Mouse (Mus musculus): ENCODE measurements around the gene Fgd6.

The Fgd6 gene

GRCm38 (mm10) chr10:94093534-94093933, 57.7 kb downstream of the Fgd6 start:
- DNase-seq (ENCODE audit: extremely low read depth, low read depth, low spot score): no peak

- no peak for DNase-seq (ENCODE audit: extremely low read depth, low read depth, low spot score)
Measured at GRCm38 (mm10) chr10:94095743-94096465, 60.1 kb downstream of the Fgd6 start.

- no peak for DNase-seq (ENCODE audit: extremely low read depth, low read depth, low spot score)
Measured at GRCm38 (mm10) chr10:94097081-94097845, 61.5 kb downstream of the Fgd6 start.

- peak; percentile 96 for DNase-seq (ENCODE audit: extremely low read depth, low read depth, low spot score)
Measured at GRCm38 (mm10) chr10:94098100-94098499, 62.3 kb downstream of the Fgd6 start.

DNA sequence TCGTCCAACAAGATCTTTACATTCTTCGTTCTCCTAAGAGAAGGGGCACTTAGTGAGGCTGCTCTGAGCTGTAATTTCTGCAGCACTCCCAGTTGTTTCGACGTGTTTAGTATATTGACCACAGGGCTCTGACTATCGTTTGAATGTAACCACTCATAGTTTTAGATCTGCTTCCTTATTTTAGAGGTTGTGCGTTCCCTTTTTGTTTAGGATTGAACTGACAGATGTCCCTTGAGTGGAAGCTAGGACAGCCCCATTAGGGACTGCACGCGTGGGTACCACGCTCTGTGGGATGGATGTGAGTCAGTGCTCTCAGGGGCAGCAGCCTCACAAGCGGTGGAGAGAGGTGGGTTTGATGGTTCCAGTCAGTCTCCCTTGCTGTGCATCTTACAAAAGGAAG, 69.7 kb downstream of the Fgd6 start:
- DNase-seq (ENCODE audit: extremely low read depth, low read depth, low spot score): no peak

- peak; percentile 67 for DNase-seq (ENCODE audit: extremely low read depth, low read depth, low spot score)
Measured at GRCm38 (mm10) chr10:94107168-94107567, 71.4 kb downstream of the Fgd6 start.

DNA sequence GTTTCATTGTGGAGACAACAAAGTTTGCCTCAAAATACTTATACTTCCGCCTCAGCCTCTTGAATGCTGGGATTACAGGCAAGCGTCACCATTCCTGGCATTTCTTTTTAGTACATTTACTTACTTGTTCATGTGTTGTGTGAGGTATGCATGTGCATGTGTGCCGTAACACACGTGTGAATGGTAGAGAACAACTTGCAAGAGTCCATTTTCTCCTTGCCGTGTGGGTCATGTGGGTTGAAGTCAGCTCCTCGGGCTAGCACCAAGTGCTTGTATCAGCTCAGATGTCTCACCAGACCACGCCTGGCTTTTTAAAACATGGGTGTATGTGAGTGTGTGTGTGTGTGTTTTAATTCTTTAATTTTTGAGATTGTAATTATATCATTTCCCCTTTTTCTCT, 71.8 kb downstream of the Fgd6 start:
- DNase-seq (ENCODE audit: extremely low read depth, low read depth, low spot score): no peak

DNA sequence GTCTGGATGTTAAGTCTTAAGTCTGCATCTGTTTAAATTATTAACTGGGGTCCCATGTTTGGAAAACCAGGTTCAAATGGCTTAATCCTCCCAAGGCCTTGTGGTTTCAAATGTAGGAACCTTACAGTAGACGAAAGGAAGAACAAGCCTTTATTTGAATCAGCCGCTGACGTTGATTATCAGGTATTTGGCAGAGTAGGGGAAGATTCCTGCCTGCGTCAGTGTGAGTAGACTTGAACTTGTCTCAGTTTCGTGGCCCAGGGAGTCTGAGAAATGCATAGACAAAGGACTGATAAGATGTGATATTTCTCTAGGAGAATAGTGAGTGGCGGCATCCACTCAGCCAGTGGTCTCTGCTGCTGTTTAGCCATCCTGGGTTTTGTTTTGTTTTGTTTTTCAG, 73.0 kb downstream of the Fgd6 start:
- DNase-seq (ENCODE audit: extremely low read depth, low read depth, low spot score): no peak

DNA sequence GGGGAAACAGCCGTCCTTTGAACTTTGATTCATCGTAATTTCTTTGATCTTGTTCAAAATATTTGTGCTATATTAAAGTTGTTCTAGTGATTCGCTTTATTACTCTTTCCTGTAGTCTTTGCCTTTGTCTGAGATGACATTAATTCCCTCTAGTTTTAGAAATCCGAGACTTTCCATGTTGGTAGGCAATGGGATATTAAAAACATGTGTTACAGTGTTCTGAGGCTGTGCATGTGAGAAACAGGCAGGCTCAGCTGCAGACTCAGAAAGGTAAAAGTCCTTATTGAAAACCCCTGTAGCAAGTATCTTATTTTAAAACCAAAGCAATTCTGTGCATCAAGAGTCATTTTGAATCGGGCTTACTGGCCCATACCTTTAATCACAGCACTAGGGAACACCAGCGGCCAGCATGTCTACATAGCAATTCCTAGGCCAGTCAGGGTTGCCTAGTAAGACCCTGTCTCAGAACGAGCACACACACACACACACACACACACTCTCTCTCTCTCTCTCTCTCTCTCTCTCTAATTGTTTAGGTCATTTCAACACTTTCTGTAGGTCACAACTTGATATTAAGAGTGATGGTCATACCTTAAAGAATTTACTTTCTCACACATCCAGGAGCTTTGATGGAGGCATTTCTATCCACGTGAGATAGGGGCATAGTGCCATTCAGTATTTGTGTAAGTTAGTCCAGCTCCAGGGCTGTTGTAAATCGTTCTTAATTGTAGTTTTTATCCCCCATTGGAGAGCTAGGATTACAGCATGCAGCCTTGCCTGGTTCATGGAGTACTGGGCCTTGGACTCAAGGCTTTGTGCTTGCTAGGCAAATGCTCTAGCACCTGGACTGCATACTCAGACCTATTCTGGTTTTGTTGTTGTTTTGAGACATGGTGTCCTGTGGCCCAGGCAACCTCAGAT, 75.3 kb downstream of the Fgd6 start:
- no peak for DNase-seq (ENCODE audit: extremely low read depth, low read depth, low spot score)

DNA sequence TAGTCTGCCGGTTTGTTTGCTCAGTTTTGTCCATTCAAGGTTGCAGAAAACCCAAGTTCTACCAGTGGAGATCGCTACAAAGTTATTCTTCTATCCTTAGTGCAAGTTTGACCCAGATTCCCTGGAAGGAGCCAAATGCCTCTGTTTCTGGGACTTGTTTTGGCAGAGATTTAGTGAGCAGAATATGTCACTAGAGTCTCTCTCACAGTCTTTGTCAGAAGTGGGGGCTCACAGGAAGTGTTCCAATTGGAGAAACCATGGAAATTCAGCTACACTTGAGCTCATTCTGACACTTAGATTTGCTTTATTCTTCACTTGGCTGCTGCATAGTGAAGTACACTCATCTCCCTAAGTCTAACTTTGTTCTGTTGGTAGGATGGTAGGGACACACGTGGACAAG, 76.4 kb downstream of the Fgd6 start:
- DNase-seq (ENCODE audit: extremely low read depth, low read depth, low spot score): no peak

GRCm38 (mm10) chr10:94115893-94116599, 80.2 kb downstream of the Fgd6 start:
- no peak for DNase-seq (ENCODE audit: extremely low read depth, low read depth, low spot score)

DNA sequence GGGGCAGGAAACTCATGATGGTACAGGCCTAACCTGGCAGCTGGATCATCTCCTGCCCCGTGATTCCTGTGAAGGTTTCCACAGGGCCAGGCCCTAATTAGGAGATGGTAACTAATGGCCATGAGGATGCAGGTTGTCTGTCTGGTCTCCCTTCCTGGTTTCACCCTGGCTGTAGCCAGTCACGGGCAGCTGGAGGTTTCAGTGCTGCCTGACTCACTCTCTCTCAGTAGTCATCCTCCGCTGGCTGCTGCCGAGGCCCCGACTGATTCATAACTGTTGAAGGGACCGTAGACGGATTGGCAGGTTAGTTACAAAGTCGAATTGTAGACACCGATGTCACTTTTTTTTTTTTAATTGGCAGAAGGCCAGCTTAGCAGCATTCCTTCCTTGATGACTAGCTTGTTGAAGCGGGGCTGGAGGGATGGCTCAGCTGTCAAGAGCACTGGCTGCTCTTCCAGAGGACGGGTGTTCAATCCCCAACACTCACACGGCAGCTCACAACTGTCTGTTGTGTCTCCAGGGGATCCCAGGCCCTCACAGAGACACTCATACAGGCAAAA, 81.1 kb downstream of the Fgd6 start:
- DNase-seq (ENCODE audit: extremely low read depth, low read depth, low spot score): no peak

DNA sequence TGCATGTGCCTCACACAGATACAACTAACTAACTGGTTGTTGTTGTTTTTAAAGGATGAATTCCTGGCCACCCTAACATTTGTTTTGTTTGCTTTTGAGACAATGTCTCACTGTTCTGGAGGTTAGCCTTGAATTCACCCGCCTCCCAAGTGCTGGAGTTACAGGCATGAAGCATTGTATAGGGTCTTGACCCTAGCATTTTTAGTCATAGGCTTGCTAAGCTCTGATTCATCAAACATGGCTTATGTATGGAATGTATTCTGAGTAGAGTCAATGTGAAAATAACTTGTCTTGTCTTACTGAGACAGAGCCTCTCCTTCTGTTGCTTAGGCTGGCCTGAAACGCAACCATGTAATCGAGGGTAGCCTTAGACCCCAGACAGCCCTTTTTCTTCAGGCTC, 82.1 kb downstream of the Fgd6 start:
- DNase-seq (ENCODE audit: extremely low read depth, low read depth, low spot score): no peak

- no peak for DNase-seq (ENCODE audit: extremely low read depth, low read depth, low spot score)
Measured at GRCm38 (mm10) chr10:94118993-94119392, 83.2 kb downstream of the Fgd6 start.

DNA sequence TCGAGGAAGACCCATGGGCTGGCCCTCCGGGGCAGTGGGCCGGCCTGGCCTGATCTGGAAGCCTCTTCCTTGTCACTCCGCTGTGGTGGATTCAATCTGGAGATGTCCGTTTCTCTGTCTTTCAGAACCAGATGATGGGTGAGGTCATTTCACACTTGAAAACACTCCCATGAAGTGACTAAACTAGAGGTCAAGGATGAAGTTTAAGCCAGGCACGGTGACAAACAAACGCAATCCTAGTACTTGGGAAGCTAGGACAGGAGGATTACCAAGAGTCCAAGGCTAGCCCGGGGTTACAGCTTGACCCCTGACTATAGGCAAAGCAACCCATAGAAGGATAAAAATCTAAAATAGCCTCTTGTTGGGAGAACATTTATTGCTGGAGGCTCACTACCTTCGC, 84.9 kb downstream of the Fgd6 start:
- no peak for DNase-seq (ENCODE audit: extremely low read depth, low read depth, low spot score)

- DNase-seq (ENCODE audit: extremely low read depth, low read depth, low spot score): no peak
Measured at GRCm38 (mm10) chr10:94122595-94122994, 86.8 kb downstream of the Fgd6 start.

- no peak for DNase-seq (ENCODE audit: extremely low read depth, low read depth, low spot score)
Measured at GRCm38 (mm10) chr10:94123581-94123980, 87.8 kb downstream of the Fgd6 start.

GRCm38 (mm10) chr10:94124376-94124775, 88.6 kb downstream of the Fgd6 start:
- no peak for DNase-seq (ENCODE audit: extremely low read depth, low read depth, low spot score)

- DNase-seq (ENCODE audit: extremely low read depth, low read depth, low spot score): no peak
Measured at GRCm38 (mm10) chr10:94129680-94130119, 93.9 kb downstream of the Fgd6 start.

DNA sequence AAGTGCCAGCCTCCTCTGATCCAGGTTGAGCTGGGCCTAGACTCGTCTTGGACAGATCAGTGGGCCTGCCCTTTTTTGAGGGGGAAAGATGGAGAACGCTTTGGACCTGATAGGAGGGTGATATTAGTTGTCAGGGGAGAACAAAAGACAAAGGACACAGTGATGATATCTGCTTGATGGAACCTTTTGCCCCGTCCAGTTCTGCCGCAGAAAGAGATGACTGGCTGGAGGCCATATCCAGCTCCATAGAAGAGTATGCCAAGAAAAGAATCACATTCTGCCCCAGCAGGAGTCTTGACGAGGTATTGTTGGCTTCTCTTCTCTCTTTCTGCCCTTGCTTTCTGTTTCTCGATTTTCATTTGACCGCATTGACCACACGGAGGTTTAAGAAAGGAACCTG, 97.3 kb downstream of the Fgd6 start:
- no peak for DNase-seq (ENCODE audit: extremely low read depth, low read depth, low spot score)

All from fat pad, adult 2 months (tissue).